Mouse (Mus musculus) stomach, embryonic 15.5 days (tissue): ENCODE results near the gene Zbtb18. TPM values are rescaled to one million over a fixed set of nuclear protein-coding genes. Genes with fewer than 3 reads are reported as not detected.

Experiments used
- ATAC-seq: fragments of 200-750 bp; cut with Nextera tagmentation; 2 replicates; pipeline ENCODE4 v1.8.0; 2017; ENCODE audit warnings: low read depth, moderate number of reproducible peaks, moderate TSS enrichment; ENCODE audit not compliant: insufficient read depth, low FRiP score
- H3K27ac ChIP-seq: fragments of 300-500 bp; sonication (generic); 2 replicates; pipeline ENCODE4 v1.5.1; 2015; ENCODE audit warnings: mild to moderate bottlenecking, inconsistent platforms
- H3K27me3 ChIP-seq: fragments of 300-500 bp; sonication (generic); replicated peaks from 2 replicates; pipeline ENCODE4 v1.6.1; 2015; ENCODE audit warnings: inconsistent platforms
- H3K36me3 ChIP-seq: fragments of 300-500 bp; sonication (generic); 2 replicates; pipeline ENCODE4 v1.6.1; 2015; ENCODE audit warnings: inconsistent platforms
- H3K4me1 ChIP-seq: fragments of 300-500 bp; sonication (generic); 2 replicates; pipeline ENCODE4 v1.6.1; 2015; ENCODE audit warnings: inconsistent platforms
- H3K4me2 ChIP-seq: fragments of 300-500 bp; sonication (generic); 2 replicates; pipeline ENCODE4 v1.6.1; 2015; ENCODE audit warnings: mild to moderate bottlenecking, inconsistent platforms
- H3K4me3 ChIP-seq: fragments of 300-500 bp; sonication (generic); replicated peaks from 2 replicates; pipeline ENCODE4 v1.5.1; 2015; ENCODE audit warnings: inconsistent platforms
- H3K9ac ChIP-seq: fragments of 300-500 bp; sonication (generic); 2 replicates; pipeline ENCODE4 v1.6.1; 2015; ENCODE audit warnings: inconsistent platforms
- H3K9me3 ChIP-seq: fragments of 300-500 bp; sonication (generic); 2 replicates; pipeline ENCODE4 v1.6.1; 2016; ENCODE audit warnings: inconsistent platforms
- WGBS: fragments of 180-500 bp; shearing (Covaris S2); methylation state at CpG from one replicate; pipeline ENCODE4 v1.1.7; 2015; 5-methylcytosine and 5-hydroxymethylcytosine counted together
- polyA plus RNA-seq: library from polyadenylated mRNA; unstranded; fragments of >200 nt; fragmentation: Nextera tagmentation; extraction: Ambion mirVana; gene quantifications from 2 replicates; pipeline ENCODE4 v1.2.1, GENCODE M21; 2015

The Zbtb18 gene
- polyA plus RNA-seq, 1 experiment from 2014 or later: 2.7 TPM

DNA sequence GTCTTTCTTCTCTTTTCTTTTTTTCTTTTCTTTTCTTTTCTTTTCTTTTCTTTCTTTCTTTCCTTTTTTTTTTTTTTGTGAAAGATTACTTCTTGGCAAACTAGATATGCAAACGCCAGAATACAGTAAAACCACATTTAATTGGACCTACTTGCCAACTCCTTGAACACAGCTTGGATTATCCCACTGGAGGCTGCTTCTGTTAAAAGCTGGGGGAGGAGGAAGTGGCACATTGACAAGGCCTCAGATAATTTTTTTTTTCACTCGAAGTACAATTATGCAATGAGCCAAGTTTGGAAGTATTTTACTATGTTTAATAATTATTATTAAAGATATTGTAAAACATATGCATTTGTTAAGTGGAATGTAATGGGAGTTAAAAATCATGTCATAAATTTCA is 17.4 kb downstream of the Zbtb18 start:
- H3K4me3 ChIP-seq: no peak overlapping the region
- no peaks in the 10 kb centered on the region for H3K9me3 ChIP-seq
- H3K4me2 ChIP-seq: no peak overlapping the region
- no peak overlapping the region for H3K27ac ChIP-seq
- no peaks in the 10 kb centered on the region for H3K27me3 ChIP-seq
- H3K4me1 ChIP-seq: no peaks in the 10 kb centered on the region
- ATAC-seq: no peak
- no peaks in the 10 kb centered on the region for H3K36me3 ChIP-seq
- H3K9ac ChIP-seq: no peak overlapping the region
- WGBS: 48% methylated on average over 2 of the region's 2 CpGs

DNA sequence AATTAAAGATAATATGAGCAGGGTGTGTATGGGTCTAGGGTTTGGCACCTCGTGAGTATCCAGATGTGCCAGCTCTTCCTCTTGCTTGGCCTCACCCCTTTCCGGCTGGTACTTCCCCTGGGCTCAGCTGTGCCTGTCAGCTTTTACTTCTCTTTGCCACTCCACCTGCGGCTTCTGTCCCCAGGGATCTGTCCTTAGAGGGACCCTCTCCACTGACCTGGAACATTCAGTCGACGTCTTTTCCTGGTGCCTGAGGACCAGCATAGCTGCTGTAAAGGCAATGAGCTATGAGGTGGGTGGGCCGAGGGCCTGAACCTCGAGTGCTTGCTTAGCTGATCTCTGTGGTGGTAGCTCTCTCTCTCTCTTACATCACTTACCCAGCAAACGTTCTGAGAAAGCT is 25.0 kb downstream of the Zbtb18 start:
- H3K27me3 ChIP-seq: no peaks in the 10 kb centered on the region
- no peak overlapping the region for H3K4me3 ChIP-seq
- no peaks in the 10 kb centered on the region for H3K9me3 ChIP-seq
- H3K36me3 ChIP-seq: no peaks in the 10 kb centered on the region
- no peak overlapping the region for H3K4me2 ChIP-seq
- no peak overlapping the region for H3K9ac ChIP-seq
- ATAC-seq: no peak
- H3K27ac ChIP-seq: no peak overlapping the region
- H3K4me1 ChIP-seq: no peaks in the 10 kb centered on the region
- WGBS: 68% methylated on average over 8 of the region's 8 CpGs

DNA sequence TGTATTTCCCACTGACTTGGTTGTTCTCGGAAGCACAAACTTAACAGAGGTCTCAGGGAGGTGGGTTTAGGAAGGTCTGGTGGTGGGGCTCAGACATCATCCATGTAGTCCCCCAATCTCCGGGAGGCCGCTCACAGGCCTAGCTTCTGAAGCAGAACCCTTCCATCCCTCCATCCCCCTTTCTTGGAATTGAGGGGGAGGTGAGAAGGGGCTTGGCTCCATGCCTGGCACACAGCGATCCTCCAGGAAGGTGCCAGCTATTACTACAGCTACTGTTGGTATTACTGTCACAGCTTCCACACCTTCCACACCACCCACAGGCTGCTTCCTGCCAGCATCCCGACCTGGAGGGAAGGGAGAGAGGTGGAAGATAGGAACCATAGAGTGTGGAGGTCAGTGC is 26.3 kb downstream of the Zbtb18 start:
- Histone ChIP-seq H3K4me1 (no peaks in the 10 kb centered on the region), H3K9me3 (no peaks in the 10 kb centered on the region), H3K36me3 (no peaks in the 10 kb centered on the region), H3K9ac (no peak overlapping the region), H3K27ac (no peak overlapping the region), H3K4me3 (no peak overlapping the region), H3K27me3 (no peaks in the 10 kb centered on the region), H3K4me2 (no peak overlapping the region)
- no peak for ATAC-seq
- WGBS: 79% methylated on average over 5 of the region's 5 CpGs

DNA sequence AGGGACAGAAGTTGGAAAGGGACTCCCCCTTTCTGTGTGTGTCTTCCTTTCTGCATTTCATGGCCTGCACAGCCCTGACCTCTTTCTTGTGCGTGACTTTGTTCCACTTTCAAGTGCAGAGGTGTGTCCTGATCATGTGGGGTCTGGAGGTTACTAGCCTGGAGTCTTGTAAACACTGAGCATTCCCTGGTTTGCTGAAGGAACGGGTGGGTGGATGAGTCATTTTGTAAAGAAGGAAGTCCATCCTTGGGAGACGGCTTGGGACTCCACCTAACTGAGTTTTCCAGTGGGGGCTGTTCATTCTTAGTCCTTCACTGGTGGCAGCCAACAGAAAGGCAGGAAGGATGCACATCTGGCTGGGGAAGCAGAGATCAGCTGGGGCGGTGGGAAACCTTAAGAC is 27.9 kb downstream of the Zbtb18 start:
- 47% methylated on average over 4 of the region's 4 CpGs for WGBS
- H3K27me3 ChIP-seq: no peaks in the 10 kb centered on the region
- no peaks in the 10 kb centered on the region for H3K4me1 ChIP-seq
- H3K9me3 ChIP-seq: no peaks in the 10 kb centered on the region
- H3K36me3 ChIP-seq: no peaks in the 10 kb centered on the region
- ATAC-seq: no peak
- no peak overlapping the region for H3K4me3 ChIP-seq
- no peak overlapping the region for H3K27ac ChIP-seq
- no peak overlapping the region for H3K4me2 ChIP-seq
- H3K9ac ChIP-seq: no peak overlapping the region

DNA sequence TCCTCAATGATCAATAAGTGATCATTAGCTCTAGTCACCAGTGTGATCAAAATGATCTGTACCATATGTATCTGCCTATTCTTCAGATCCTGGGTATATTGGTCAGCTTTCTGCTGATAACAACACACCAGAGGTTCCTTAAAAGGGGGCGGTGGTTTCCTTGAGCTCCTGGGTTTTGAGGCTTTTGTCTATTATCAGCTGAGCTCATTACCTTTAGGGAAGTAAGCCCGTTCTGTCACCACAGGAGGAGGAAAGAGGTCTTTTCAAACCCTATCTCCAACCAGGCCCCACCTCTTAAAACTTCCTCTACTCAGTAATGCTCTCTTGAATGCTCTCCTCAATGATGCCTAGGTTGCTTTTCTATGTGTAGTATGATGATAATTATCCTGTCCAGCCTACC is 28.8 kb downstream of the Zbtb18 start:
- Histone ChIP-seq H3K27ac (no peak overlapping the region), H3K36me3 (no peaks in the 10 kb centered on the region), H3K4me3 (no peak overlapping the region), H3K9ac (no peak overlapping the region), H3K27me3 (no peaks in the 10 kb centered on the region), H3K4me1 (no peaks in the 10 kb centered on the region), H3K9me3 (no peaks in the 10 kb centered on the region), H3K4me2 (no peak overlapping the region)
- no peak for ATAC-seq
- WGBS: 73% methylated on average over 2 of the region's 2 CpGs

DNA sequence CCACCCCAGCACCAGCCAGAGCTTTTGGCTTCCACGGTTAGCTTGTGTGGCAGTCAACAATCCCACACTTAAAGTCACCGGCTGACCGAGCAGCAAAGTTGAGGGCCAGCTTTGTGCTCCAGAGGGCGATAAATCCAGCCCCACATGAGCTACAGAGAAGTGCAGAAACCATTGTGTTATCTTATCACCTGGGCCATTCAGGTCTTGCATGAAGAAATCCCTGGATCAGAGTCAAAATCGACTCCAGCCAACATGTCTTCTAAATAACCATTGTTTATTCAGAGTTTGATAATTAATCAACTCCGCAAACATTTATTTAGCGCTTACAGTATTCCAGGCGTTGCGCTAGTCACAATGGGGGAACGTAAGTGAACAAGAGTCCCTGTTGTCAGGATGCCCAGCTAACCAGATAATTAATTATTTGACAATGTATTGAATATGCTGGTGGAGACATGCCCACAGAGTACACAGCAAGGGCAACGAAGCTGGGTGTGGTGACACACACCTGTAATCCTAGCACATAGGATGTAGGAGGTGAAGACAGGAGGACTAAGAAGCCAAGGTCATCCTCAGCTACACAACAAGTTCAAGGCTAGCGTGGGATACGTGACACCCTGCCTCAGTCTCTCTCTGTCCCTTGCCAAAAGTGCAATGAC is 33.5 kb downstream of the Zbtb18 start:
- no peaks in the 10 kb centered on the region for H3K36me3 ChIP-seq
- ATAC-seq: peak; percentile 50
- 72% methylated on average over 13 of the region's 13 CpGs for WGBS

DNA sequence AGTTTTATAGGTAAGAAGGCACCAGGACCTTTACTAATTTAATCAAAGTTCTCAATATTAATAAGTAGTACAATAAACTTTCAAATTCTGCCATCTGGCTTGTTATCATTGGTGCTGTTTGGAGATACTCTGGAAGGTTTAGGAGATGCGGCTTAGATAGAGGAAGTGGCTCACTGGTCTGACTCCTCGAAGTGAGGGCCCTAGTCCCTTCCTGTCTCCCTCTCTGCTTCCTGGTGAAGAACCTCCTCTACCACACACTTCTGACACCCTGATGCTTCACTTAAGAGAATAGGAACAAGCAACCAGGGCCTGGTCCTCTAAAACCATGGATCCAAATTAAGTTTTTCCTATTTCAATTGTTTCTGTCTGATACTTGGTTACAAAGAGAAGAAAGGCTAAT is 36.4 kb downstream of the Zbtb18 start:
- no peak for ATAC-seq
- no peak overlapping the region for H3K4me3 ChIP-seq
- H3K9me3 ChIP-seq: no peaks in the 10 kb centered on the region
- no peak overlapping the region for H3K27ac ChIP-seq
- H3K4me2 ChIP-seq: no peak overlapping the region
- no peak overlapping the region for H3K9ac ChIP-seq
- H3K27me3 ChIP-seq: no peaks in the 10 kb centered on the region
- no peaks in the 10 kb centered on the region for H3K36me3 ChIP-seq
- 64% methylated on average over 2 of the region's 2 CpGs for WGBS
- H3K4me1 ChIP-seq: no peaks in the 10 kb centered on the region

More for the DNA sequence above, 33.5 kb downstream of the Zbtb18 start:
- Histone ChIP-seq H3K9me3 (no peaks in the 10 kb centered on the region), H3K27me3 (no peaks in the 10 kb centered on the region), H3K4me2 (no peak overlapping the region), H3K27ac (no peak overlapping the region), H3K4me1 (no peaks in the 10 kb centered on the region), H3K4me3 (no peak overlapping the region), H3K9ac (no peak overlapping the region)

DNA sequence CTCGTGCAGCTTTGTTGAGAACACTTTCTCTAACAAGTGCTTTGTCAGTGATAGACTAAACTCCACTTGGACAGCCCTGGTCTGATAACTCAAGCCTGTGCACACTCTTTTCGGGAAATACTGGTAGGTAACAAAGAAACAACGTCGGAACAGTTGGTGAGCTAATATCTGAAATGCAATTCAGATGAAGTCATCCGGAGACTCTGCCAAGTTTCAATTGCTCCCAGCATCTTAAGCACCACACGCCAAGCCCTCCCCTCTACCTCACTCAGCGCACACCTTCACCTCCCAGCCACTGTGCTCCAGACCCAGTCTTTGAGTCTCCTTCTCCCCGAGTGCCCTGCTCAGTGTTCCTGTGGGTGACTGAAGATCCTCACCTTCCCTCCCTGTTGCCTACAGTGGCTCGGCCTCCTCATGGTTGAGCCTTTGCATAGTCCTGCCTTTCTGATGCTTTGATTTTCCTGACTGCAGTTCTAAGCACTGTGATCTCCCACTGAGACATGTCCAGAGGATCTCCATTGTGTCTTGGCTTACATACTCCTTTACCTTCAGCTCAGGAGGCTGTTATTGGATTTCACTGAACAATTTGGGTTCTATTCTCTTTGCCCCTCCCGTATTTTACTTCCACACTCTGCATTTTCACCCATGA is 37.3 kb downstream of the Zbtb18 start:
- no peak overlapping the region for H3K27ac ChIP-seq
- no peaks in the 10 kb centered on the region for H3K4me1 ChIP-seq
- H3K27me3 ChIP-seq: no peaks in the 10 kb centered on the region
- ATAC-seq: no peak
- no peak overlapping the region for H3K4me2 ChIP-seq
- no peaks in the 10 kb centered on the region for H3K36me3 ChIP-seq
- no peak overlapping the region for H3K4me3 ChIP-seq
- no peaks in the 10 kb centered on the region for H3K9me3 ChIP-seq
- no peak overlapping the region for H3K9ac ChIP-seq
- 62% methylated on average over 10 of the region's 10 CpGs for WGBS

DNA sequence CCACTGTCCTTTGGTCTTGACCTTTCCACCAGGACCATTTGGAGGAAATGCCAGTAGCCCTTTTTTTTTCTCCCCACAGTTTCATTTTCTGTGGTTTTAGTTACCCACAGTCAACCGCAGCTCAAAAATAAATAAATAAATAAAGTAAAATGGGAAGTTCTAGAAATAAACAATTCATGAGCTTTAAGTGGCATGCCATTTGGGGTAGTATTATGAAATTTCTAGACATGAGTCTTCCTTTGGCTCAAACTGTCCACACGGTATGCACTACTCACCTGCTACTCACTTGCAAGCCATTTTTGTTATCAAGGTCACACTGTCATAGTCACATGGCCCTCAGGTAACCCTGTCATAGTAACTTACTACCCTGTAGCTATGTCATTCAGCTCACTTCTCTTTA is 41.5 kb downstream of the Zbtb18 start:
- Histone ChIP-seq H3K27me3 (no peaks in the 10 kb centered on the region), H3K36me3 (no peaks in the 10 kb centered on the region), H3K4me2 (no peak overlapping the region), H3K4me3 (no peak overlapping the region), H3K9me3 (no peaks in the 10 kb centered on the region), H3K9ac (no peak overlapping the region), H3K27ac (no peak overlapping the region), H3K4me1 (no peaks in the 10 kb centered on the region; the same call in 1 of the 2 replicates)
- ATAC-seq: no peak
- 74% methylated on average over 2 of the region's 2 CpGs for WGBS

DNA sequence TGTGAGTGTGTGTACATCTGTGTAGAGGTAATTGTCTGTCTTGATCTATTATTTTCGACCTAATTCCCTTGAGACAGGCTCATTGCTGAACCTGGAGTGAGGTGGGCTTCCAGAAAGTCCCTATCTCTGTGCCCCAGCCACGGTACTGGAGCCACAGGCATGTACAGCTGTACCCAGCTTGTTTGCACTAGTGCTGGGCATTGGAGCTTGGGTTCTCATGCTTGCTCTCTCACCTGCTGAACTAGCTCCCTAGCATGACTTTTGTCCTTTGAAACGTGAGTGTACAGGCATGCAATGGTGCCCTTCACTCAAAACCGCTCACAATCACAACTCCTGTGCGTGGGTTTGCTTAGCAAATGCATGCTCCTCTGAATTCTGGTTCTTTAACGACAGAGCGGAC is 42.1 kb downstream of the Zbtb18 start:
- 70% methylated on average over 7 of the region's 7 CpGs for WGBS
- no peaks in the 10 kb centered on the region; the same call in 1 of the 2 replicates for H3K4me1 ChIP-seq

DNA sequence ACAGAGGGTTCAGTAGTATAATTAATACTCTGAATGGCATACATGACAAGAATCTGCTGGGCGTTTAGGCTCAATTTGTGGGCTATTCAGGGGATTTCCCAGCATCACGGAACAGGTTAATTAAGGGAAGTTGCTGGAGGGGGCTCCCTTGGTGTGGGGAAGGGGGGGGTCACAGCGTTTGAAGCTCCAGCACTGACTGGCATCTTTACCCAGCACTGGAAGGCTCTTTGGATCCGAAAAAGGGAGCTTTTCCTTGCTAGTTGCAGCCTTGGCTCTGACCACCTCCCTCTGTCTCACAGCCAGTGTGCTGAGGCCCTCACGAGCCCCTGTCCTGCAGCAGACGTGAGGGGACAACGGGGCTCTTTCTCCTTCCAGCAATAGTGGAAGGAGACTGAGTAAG is 42.5 kb downstream of the Zbtb18 start:
- 50% methylated on average over 7 of the region's 7 CpGs for WGBS

More for the DNA sequence above, 42.1 kb downstream of the Zbtb18 start:
- H3K27me3 ChIP-seq: no peaks in the 10 kb centered on the region
- no peak for ATAC-seq
- H3K9ac ChIP-seq: no peak overlapping the region
- no peak overlapping the region for H3K27ac ChIP-seq
- H3K4me3 ChIP-seq: no peak overlapping the region
- H3K36me3 ChIP-seq: no peaks in the 10 kb centered on the region
- H3K9me3 ChIP-seq: no peaks in the 10 kb centered on the region
- H3K4me2 ChIP-seq: no peak overlapping the region

DNA sequence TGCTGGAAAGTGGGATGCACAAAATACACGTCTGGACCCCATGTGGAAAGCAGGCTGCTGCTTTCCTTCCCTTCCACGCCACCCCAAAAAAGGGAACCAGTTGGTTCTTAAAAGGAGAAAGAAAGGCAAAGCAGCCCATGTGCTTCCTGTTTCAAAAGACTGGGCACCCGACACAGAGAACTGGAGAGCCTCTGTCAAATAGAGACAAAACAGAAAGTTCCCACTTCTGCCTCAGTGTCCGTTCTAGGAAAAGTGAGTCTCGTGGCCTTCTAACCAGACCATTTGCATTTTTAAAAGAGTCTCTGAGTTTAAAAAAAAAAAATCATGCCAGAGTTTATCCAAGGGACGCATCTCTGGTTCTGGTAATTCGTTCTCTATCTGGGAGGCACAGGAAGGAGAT is 47.7 kb downstream of the Zbtb18 start:
- no peak for ATAC-seq
- Histone ChIP-seq H3K9ac (no peak overlapping the region), H3K36me3 (no peaks in the 10 kb centered on the region), H3K4me2 (no peak overlapping the region), H3K4me1 (no peaks in the 10 kb centered on the region; the same call in 1 of the 2 replicates), H3K27me3 (no peaks in the 10 kb centered on the region), H3K4me3 (no peak overlapping the region), H3K9me3 (no peaks in the 10 kb centered on the region), H3K27ac (no peak overlapping the region)
- 67% methylated on average over 7 of the region's 7 CpGs for WGBS

More for the DNA sequence above, 42.5 kb downstream of the Zbtb18 start:
- Histone ChIP-seq H3K27ac (no peak overlapping the region), H3K4me3 (no peak overlapping the region), H3K27me3 (no peaks in the 10 kb centered on the region), H3K4me1 (no peaks in the 10 kb centered on the region; the same call in 1 of the 2 replicates), H3K9ac (no peak overlapping the region), H3K9me3 (no peaks in the 10 kb centered on the region), H3K4me2 (no peak overlapping the region), H3K36me3 (no peaks in the 10 kb centered on the region)
- ATAC-seq: no peak
